Mouse (Mus musculus): ENCODE measurements around the gene Tspan10.
"Not testable (repeated sequence)": the region's sequence is repeated elsewhere in the genome, so short reads cannot be mapped to it uniquely, and the experiment has no call there.

Tspan10 gene

DNA sequence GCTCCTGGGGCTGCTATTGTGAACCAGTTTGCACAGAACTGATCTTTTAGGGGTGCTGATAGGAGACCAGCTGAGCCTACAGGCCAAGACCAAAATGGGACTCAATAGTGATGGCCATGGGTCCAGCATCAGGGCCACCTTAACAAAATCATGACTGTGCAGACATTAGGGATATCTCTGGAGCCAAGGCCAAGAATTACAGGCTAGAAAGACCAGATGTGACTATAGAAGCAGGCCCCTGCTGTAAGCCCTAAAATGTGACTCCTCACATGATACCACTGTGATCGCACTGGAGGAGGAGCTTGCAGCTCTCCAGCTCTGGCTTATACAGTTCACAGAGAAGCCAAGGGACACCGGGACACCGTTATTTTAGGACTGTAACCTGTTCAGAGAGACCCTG, at the start of gene Tspan10:
Gene Tspan10 (plus strand): TSS at position 301 of the 400 bp plus-strand sequence.
- DNase-seq (ENCODE audit: low spot score in 2 of 2): no peak

DNA sequence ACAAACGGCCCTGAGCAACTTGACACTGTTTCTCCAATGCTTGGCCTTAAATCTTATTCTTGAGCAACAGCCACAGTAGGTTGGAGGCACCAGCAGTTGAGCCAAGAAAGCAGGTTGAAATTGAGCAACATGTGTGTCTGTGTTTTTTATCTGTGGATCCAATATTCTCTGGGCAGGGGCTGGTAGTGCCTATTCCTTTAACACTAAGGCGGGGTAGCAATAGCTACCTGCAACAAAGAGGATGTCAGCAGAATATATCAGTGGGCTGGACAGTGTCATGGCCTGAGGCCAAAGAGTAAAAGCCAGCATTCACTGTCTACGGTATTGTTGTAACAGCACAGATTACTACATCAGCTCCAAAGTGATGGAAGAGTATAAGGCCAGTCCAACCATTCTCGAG, 46.8 kb upstream of the Tspan10 start:
- no peak for DNase-seq (ENCODE audit: low spot score in 2 of 2)

DNA sequence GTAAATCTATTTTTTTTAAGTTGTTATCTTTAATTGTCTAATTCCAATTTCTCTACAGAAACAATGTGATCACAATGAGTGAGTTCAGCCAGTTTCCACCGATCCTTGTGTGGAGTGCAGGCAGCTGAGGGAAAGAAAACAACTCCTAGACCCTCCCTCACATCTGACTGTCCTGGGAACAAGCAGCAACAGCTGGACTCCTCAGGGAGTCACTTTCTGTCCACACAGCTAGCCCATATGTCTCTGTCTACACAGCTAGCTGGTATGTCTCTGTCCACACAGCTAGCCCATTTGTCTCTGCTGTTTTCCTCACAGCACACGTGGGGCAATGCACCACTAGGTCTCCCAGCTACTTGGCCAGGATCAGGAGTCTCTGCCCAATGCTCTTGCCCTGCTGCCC, 44.8 kb upstream of the Tspan10 start:
- no peak for DNase-seq (ENCODE audit: low spot score in 2 of 2)

DNA sequence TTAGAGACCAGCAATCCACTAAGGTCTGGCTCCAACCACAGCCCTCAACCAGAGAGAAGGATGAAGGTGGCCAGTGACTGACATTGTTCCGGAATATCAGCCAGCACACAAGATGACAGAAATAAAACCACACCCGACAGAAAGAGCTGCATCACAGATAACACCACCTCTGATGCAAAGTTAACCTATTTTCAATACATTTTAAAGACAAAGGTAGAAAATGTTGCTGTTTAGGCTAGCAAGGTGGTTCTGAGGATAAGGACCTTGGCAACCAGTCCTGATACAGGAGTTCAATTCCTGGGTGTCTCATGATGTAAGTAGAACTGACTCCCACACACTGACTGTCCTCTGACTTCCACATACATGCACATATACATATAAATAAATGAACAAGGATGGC, 43.1 kb upstream of the Tspan10 start:
- no peak for DNase-seq (ENCODE audit: low spot score in 2 of 2)

DNA sequence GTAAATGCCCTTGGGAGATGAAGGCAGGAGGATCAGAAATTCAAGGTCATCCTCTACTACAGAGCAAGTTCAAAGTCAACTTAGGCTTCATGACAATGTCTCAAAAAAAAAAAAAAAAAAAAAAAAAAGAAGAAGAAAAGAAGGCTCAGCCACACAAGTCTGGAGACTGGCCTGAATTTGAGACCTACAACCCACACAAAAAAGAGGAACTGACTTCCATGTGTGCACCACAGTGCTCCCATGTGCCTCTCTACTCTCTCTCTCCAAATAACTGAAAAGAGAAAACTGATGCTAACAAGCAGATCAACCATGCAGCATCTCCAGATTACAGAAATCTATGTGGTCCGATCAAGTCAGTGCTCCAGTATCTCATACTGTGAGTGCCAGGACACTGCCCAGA, 37.6 kb upstream of the Tspan10 start:
- no peak for DNase-seq (ENCODE audit: low spot score in 2 of 2)

DNA sequence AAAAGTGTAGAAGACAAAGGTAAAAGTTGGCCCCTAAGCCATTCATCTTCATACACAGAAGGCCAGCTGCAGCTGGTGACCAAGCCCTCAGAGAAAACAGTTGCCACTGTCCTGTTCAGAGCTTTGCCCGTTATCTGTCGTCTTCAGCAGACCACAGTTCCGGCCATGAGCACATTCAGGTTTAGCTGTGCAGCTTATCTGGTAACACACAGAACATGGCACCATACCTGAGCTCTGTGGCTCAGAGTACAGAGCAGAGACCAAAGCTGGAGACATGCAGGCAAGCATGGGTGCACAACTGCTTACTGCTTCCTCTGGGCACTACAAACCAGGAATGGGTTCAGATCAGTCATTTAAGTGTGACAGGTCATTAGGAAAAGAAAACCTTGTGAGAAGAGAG, 36.6 kb upstream of the Tspan10 start:
- DNase-seq (ENCODE audit: low spot score in 2 of 2): no peak

DNA sequence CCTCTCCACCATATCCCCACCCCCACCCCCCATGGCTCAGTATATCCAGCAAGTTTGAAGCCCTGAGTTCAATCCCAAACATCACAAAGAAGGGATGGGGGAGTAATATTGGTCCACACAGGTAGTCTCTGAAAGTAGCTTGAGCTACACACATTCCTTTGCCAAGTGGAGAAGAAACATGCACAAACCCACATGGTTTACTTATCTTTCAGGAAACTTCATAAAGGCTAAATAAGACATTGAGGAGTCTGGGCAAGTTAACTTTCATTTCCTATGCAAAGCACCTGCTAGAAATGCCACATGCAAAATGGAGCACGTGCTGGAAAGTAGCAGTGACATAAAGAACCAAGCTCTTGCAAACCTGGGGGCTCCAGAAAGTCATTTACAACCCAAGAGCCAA, 36.0 kb upstream of the Tspan10 start:
- DNase-seq (ENCODE audit: low spot score in 2 of 2): no peak

DNA sequence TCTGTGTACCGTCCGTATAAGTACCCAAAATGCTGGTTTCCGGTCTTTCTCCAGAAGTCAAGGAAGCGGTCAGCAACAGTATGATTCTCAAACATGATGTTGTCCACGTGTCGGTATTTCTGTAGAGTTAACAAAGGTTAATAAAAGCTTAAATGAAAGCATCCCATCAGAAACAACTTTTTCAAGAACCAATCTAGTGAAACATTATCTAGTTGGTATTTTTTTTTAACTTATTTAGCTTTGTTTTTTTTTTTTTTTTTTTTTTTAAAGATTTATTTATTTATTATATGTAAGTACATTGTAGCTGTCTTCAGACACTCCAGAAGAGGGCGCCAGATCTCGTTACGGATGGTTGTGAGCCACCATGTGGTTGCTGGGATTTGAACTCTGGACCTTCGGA, 28.8 kb upstream of the Tspan10 start:
- DNase-seq (ENCODE audit: low spot score in 2 of 2): not testable (repeated sequence)

DNA sequence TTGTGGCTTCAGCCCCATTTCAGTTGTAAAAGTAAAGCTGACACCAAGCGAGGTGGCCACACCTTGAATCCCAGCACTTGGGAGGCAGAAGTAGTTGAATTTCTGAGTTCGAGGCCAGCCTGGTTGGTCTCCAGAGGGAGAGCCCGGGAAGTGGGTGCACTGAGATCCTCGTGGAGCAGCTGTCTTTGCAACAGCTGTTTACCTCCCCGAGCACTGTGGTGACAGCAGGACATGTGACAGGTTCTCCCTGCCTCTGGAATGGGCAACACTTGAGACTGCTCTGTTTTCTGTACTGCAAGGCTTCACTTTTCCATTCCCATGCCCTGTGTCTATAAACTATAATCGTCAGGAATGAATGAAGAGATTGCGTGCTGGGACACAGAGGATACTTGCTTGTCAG, 24.6 kb upstream of the Tspan10 start:
- no peak for DNase-seq (ENCODE audit: low spot score in 2 of 2)

DNA sequence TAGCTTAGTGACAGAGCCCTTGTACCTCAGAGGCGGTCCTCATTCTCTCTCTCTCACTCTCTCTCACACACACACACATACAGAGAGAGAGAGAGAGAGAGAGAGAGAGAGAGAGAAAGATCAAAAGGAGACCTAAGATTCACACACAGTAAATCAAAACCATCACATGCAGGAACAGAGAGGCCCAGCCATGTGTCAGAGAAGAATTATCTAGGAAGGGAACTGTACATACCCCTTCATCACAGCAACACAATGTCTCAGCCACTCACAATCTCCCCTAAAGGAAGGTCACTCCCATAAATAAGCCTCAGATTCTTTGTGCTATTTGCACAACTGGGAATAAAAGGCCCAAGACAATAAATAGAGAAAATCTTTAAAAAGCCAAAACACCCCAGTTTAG, 23.9 kb upstream of the Tspan10 start:
- no peak for DNase-seq (ENCODE audit: low spot score in 2 of 2)

DNA sequence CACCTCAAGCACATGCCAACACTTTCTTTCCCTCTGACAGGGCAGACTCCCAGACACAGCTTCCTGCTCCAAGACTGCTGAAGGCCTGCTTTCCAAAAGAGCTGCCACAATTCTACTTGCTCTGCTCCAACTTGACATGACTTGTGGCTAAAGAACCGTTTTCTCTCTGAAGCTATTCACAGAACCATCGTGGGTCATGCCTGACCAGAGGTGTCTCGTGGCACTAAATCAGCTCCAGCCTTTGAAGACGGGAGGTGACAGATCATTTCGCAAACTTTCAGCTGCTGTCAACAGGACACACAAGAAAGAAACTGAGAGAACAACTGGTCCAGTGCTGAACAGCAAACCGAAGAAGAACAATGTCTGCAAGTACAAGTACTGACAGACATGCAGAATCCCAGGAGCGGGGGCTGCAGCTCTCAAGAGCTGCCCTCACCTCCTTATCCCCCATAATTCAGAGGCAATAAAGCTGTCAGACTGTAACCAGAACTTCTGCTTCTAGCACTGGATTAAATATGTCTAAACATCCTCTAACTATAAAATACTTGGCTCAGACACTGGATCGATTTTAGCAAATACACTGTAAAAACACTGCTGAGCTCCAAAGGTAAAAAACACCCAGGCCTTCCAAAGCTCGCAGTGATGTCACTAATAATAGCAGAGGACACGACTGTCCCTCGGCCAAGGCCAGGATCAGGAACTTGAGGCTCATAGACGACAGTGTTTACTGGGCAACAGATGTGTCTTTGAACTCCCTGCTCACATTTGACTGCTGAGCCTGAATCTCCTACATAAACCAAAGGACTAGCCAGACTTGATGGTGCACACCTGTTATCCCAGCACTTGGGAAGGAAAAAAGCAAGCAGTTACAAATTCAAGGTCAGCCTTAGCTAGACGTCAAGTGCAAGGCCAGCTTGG, 19.5 kb upstream of the Tspan10 start:
- DNase-seq (ENCODE audit: low spot score in 2 of 2): no peak

DNA sequence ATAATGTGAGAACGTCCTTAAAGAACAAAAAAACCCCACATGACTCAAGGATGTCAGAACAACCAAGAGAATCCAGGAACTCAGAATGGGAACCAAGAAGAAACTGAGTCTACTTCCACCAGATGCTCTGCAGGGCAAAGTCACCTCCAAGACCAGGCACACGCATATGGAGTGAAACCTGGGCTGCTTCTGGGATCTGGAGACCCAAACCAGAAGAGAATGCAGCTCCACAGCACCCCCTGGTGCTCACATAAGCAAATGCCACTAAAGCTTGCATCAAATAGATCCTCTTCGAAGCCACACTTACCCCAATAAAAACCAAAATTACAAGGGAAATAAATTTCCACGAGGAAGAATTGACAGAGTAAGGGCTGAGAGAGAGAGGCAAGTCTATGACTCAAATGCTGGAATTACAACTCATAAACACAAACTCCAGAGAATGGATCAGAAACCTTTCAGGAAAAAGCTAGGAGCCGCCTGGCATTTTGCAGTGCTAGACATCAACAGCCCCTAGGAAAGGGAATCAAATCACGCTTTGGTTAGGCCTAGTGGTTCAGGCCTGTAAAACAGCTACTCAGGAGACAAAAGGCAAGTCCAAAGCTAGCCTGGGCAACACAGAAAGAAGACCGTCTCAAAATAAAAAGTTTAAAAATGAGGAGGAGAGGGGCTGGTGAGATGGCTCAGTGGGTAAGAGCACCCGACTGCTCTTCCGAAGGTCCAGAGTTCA, 18.7 kb upstream of the Tspan10 start:
- DNase-seq (ENCODE audit: low spot score in 2 of 2): peak; percentile 33 to 42

DNA sequence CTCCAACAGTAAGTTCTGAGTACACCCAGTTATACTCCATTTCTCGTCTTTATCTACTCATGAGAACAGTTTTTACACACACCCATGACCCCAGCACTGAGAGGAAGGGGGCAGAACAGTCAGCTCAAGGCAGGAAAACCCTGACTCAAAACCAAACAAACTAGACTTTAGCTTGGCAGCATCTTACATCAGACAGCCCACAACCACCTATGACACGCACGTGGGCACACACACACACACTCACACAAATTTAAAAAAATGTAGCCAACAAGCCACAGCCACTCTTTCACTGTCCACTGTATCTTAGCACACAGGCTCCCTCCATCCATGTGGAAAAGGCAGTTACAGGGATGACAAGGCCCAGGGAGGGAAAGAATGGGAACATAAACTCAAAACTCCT, 15.7 kb upstream of the Tspan10 start:
- no peak for DNase-seq (ENCODE audit: low spot score in 2 of 2)

DNA sequence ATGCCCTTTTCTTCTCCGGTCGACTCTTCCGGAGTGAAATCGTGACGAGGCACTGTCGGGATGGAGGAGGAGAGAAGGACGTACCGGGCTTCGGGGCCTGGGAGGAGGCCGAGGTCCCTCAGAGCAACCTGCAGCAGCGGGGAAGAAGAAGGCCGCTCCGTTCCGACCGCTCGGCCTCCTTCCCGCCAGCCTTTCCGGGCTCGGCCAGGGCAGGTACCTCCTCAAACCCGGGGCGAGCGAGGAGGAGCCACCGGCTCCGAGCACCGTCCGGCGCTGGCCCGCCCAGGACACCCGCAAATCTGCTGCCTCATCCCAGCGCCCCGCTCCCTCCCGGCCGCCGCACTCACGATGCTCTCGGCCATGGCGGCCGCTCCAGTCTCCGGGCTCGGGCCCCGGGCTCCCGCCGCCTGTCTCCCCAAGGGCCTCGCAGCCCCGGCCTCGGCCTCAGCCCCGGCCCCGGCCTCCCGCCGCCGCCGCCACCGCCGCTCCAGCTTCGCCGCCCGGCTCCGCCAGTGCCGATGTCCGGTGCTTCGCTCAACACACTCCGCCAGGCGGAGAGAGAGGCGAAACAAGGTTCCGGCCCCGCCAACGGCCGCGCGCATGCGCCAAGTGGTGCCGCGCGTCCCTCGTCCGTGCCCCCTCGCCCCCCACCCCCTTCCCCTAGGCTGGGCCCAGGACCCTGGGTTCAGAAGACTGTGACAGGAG, 5.1 kb upstream of the Tspan10 start, which contains the start of gene Nploc4:
Gene Nploc4 (minus strand): TSS at position 557 of the 705 bp plus-strand sequence.
- peak; percentile 76 to 94 for DNase-seq (ENCODE audit: low spot score in 2 of 2)

DNA sequence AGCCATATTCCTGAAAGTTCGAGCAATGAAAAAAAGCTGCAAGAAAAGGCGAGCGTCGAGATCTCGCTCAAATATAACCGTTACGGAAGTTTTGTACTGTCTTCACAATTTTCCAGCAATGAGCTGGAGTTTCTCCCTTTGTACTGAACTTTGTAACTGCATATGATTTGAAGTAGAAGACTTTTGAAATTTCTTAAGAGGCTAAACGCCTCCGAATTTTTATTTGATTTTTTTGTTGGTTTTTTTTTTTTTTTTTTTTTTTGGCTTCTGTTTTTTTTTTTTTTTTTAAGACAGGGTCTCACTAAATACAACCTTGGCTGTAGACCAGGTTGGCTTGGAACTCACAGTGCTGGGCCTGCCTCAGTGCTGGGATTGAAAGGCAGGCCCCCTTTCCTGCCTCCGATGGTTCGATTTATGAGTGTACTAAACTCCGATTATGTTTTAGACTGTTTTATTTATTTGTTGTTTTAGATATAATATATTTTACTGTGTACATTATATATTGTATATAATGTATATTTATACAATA, 4.5 kb upstream of the Tspan10 start:
- DNase-seq (ENCODE audit: low spot score in 2 of 2): no peak

DNA sequence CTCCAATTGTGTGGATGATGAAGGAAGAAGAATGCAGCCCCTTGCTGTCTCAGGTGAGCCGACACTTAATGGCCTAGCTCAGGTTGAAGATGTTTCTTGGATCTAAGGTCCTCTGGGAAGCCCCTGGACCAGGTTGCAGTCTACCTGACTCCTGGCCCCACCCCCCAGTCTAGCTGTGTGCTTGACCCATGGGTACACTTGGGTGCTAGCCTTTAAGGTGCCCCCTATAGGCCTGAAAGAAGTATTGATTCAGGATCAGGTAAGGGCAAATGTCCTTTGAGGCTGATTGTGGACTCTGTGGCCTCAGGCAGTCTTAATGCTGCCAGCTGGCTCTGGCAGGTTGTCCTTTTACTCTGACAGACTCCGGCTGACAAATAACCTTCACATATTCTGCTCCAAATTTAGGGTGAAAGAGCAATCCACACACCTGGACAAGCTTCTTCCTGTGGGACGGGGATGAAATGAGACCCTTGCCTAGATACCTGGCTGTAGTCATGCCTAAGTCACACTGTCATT, 379 bp downstream of the Tspan10 start:
- DNase-seq (ENCODE audit: low spot score in 2 of 2): no peak

DNA sequence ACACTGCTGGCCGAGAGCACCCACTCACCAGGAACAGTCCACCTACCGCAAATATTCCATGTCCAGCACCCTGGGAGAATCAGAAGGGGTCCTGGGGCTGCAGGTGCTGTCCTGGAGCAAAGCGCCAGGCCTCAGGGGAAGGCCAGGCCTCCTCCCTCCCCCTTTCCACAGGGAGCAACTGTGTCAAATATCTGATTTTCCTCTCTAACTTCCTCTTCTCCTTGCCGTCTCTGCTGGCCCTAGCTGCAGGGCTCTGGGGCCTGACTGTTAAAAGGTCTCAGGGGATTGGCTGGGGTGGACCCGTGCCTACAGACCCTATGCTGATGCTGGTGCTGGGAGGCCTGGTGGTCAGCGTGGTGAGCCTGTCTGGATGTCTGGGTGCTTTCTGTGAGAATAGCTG, 1.7 kb downstream of the Tspan10 start:
- no peak for DNase-seq (ENCODE audit: low spot score in 2 of 2)

DNA sequence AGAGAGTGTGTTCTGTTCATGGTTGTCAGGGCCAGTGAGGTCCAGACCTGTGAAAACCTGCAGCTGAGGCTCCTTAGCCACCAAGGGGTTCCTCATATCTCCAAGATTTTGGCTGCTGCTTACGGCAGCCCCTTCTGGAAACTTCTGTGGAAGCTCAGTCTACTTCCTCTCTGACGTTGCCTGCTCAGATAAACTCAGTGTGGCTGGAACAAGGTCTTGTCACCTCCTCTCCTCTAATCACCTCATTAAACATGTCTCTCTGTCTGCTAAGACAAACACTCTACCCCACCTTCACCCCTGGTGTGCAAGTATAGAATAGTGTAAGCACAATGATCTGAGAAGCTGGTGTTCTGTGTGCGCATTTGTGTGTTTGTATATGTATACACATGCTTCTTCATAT, 3.0 kb downstream of the Tspan10 start:
- DNase-seq (ENCODE audit: low spot score in 2 of 2): no peak

DNA sequence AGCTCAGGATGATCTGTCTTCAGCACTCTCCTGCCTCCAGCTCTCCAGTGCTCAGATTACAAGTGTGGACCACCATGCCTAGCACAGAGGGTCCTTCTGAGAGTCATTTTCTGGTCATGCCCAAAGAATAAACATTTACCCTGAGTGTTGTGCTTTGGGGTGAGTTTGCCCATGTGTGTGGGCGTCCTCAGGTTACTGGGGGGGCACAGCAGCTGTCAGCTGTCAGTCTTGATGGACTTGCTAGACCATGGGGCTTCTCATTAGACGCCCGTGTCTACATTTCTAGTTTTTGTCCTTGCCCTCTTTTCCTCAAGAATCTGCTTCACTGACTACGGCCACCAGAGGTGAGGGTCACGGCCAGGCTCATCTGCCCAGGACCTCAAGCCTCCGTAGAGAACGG, 4.7 kb downstream of the Tspan10 start:
- no peak for DNase-seq (ENCODE audit: low spot score in 2 of 2)

DNA sequence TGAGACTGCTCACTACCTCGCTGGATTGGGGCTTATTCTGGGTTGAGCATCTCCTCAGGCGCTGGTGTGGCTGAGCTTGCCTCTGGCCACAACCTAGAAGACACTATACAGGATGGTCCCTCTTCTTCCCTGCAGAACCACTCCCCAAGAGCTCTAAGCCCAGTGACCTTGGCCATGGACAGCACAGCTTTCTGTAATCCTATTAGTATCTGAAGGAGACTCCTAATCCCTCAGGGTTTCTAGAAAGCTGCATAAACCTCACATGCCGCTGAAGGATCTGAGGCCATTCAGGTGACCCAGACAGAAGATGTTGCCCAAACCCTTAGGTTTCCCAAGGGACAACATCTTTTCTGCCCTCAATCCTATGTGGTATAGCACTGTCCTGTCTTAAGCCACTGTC, 9.8 kb downstream of the Tspan10 start:
- no peak for DNase-seq (ENCODE audit: low spot score in 2 of 2)

DNA sequence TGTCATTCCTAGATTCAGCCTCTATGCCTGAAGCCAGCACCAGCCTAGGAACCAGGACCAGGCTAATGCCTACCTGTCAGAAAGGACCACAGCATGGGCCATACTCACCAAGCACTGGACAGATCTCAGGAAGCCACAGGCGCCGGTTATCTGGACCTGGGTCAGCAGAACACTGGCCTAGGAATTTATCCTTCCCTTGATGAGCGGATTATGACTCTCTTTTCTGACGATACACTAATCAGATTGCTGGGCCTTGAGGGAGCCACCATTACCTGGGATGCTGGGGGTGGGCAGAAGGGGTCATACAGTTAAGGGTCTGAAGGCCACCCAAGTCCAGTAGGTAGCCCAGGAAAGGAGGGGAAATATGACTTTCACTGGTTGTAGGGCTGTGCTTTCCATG, 10.9 kb downstream of the Tspan10 start, which contains the start of gene Pde6g:
Gene Pde6g (minus strand): TSS at position 195 of the 400 bp plus-strand sequence.
- DNase-seq (ENCODE audit: low spot score in 2 of 2): no peak

DNA sequence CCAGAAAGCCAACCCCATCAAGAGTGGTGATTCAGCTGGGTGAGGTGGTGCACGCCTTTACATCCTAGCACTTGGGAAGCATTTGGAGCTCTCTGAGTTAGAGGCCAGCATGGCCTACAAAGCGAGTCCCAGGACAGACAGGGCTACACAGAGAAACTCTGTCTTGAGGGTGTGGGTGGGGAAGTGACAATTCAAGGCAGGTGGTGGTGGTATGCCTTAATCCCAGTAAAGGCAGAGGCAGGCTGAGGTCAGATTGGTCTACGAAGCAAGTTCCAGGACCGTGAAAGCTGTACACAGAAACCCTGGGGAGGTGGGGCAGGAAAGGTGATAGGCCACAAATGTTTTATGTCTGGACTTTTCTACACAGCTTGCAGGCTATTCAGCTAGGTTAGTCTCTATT, 12.5 kb downstream of the Tspan10 start:
- no peak for DNase-seq (ENCODE audit: low spot score in 2 of 2)

Measured in urinary bladder, adult 18-20 months (tissue).